Mouse (Mus musculus): ENCODE data around the gene S100a1.

Gene S100a1

DNA sequence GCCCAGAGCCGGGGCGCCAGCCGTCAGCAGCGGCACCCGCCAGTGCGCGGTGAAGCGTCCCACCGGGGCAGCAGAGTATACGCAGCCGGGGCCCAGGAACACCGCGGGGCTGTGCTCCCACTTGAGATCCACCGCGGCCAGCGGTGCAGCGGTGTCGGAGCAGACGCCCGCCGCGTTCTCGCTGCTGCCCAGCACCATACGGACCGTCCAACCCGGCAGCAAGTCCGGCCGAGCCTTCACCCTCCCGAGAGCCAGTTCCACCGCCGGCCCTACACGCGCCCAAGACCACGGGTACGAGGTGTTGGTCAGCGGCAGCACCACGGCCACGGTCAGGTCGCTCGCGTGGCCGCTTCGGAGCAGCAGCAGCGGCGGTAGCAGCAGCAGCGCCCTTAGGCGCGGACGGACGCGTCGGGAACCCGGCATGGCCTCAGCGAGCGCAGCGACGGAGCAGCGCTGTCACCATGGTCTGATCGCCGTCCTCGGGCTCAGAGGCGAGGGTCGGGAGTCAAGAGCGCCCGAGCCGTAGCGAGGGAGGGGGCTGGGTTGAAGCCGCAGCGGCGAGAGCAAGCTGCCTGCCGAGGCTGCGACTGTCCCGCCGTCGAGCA, 49.0 kb downstream of the S100a1 start:
- no peak for DNase-seq (ENCODE audit: low spot score)

- no peak for DNase-seq (ENCODE audit: low spot score)
Observed at GRCm38 (mm10) chr3:90464552-90465080, 49.6 kb downstream of the S100a1 start.

DNA sequence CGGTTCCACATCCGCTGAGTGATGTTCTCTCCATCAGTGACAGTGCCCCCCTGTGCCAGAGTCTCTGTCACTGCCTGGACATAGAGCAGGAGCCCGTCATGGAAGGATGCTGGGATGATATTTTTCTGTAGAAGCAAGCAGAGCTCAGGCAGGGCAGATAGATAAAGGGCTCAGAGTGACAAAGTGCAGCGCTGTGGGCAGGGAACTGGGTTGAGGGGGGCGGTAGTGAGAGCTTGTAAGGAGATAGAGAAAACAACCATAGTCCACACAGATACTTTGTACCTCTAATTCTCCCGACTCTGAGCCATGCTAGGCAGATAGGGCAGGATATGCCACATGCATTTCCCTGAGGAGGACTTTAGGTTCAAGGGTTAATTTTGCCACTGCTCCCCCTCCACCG, 51.6 kb downstream of the S100a1 start:
- no peak for DNase-seq (ENCODE audit: low spot score)

DNA sequence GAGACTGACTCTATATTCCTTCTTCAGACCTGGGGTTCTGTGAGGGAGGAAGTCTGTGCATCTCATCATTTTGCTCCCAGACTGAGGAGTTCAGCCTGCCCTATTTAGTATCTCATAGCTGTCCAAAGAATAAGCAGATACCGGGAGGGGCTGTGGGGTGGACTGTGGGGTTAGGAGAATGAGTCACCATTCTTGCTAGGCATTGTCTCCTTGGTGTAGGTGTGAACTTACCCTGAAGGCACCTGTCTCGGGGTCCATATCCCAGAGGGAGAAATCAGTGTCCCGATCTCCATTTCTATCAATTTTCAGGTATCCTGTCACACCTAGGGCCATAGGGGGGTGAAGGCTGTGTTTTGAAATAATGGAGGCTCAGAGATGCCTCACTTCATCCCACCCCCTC, 52.3 kb downstream of the S100a1 start:
- no peak for DNase-seq (ENCODE audit: low spot score)

All from layer of hippocampus, adult 9-10 months (tissue).